Mouse (Mus musculus) c-Kit-positive CD71-positive TER-119-positive erythroid progenitor cells, embryonic 14.5 days (primary cell): ENCODE measurements around the gene Eva1a.

Experiments
- DNase-seq: peaks from one replicate; pipeline ENCODE4 v3.0.0-alpha.2; 2013; ENCODE audit warnings: low spot score

The Eva1a gene

GRCm38 (mm10) chr6:82127827-82128226 is 87.0 kb downstream of the Eva1a start:
- DNase-seq: no peak

- no peak for DNase-seq
Observed at GRCm38 (mm10) chr6:82129630-82130217, 88.9 kb downstream of the Eva1a start.

- no peak for DNase-seq
Observed at GRCm38 (mm10) chr6:82132876-82133591, 92.2 kb downstream of the Eva1a start.

GRCm38 (mm10) chr6:82133592-82133978 is 92.7 kb downstream of the Eva1a start:
- no peak for DNase-seq

- DNase-seq: no peak
Observed at GRCm38 (mm10) chr6:82135959-82136712, 95.3 kb downstream of the Eva1a start.
